Mouse (Mus musculus) ES-E14 (cell line): ENCODE data around the gene App.

ENCODE experiments used
- CHD2 ChIP-seq: IDR thresholded peaks from 2 replicates; pipeline ENCODE4 v1.6.1; 2014; ENCODE audit warnings: mild to moderate bottlenecking, low read depth, low read length, inconsistent platforms
- HCFC1 ChIP-seq: IDR thresholded peaks from 2 replicates; pipeline ENCODE4 v1.6.1; 2012; ENCODE audit warnings: low read length, inconsistent platforms, borderline replicate concordance; ENCODE audit not compliant: insufficient read depth
- MAFK ChIP-seq: IDR thresholded peaks from 2 replicates; pipeline ENCODE4 v1.6.1; 2014; ENCODE audit warnings: mild to moderate bottlenecking, low read depth, low read length, inconsistent platforms; ENCODE audit not compliant: insufficient read depth
- ZC3H11A ChIP-seq: IDR thresholded peaks from 2 replicates; pipeline ENCODE4 v1.6.1; 2012; ENCODE audit warnings: low read depth, mild to moderate bottlenecking, inconsistent platforms, low read length, borderline replicate concordance
- ZNF384 ChIP-seq: IDR thresholded peaks from 2 replicates; pipeline ENCODE4 v1.6.1; 2012; ENCODE audit warnings: low read depth, low read length, inconsistent platforms

DNA sequence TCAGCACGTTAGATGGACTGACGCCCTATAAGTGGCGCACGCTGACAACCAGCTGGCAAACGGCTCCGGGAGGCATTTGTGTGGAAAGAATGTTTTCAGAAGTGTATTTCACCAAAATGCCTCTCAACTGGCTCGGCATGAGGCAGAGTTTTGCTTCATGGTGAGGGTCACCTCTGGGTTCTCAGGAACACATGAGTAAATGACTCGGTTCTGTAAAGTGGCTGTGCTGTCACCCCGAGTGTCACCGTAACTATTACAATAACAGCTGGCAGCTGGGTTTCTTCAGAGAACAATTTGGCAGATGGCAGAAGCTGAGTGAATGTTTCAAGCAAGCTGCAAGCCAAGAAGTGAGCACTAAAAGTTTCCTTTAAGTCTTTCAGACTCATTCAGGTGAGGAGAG, 85.4 kb downstream of the App start:
- TF ChIP-seq ZC3H11A = no peak
- TF ChIP-seq MAFK = no peak
- TF ChIP-seq HCFC1 = no peak
- TF ChIP-seq CHD2 = no peak
- TF ChIP-seq ZNF384 = no peak
